Mouse (Mus musculus): ENCODE measurements around the gene Plekho1.
"Not testable (repeated sequence)": the region's sequence is repeated elsewhere in the genome, so short reads cannot be mapped to it uniquely, and the experiment has no call there.

Plekho1 gene

DNA sequence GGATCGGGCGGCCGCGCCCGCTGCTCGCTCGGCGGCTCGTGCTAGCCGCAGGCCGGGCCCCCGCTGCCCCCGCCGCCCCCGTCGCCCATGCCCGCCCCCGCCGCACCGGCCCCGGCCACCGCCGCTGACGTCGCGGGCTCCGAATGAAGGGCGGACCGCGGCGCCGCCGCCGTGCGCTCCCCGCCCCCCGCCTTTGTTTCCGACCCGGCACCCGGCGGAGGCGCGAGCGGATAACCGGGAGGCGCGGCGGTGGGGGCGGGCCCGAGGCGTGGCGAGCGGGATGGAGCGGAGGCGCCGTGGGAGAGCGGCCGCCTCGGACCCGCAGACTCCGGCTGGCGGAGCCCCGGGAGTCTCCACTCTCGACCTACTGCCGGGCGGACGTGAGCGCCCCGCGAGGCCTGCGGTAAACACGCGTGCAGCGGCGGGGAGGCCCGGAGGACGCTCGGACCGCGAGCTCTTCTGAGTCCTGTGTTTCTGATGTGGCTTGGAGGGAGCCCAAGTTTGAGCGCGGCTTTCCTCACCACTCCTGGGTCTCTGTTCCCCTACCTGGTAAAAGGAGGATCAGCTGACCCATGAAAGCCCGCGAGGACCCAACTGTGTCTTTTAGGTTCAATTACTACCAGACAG lies at the start of gene Plekho1:
TSS of gene Plekho1 (minus strand) at position 200 of the 627 bp plus-strand sequence.
- DNase-seq (ENCODE audit: low read depth), result peak; percentile 63

GRCm38 (mm10) chr3:96044559-96044958 lies 48.8 kb upstream of the Plekho1 start:
- DNase-seq (ENCODE audit: low read depth), result not testable (repeated sequence)

GRCm38 (mm10) chr3:96043104-96043503 lies 47.3 kb upstream of the Plekho1 start:
- no peak for DNase-seq (ENCODE audit: low read depth)

- no peak for DNase-seq (ENCODE audit: low read depth)
These were observed 45.3 kb upstream of the Plekho1 start for GRCm38 (mm10) chr3:96041079-96041478.

GRCm38 (mm10) chr3:96040663-96041006 lies 44.8 kb upstream of the Plekho1 start:
- no peak for DNase-seq (ENCODE audit: low read depth)

DNA sequence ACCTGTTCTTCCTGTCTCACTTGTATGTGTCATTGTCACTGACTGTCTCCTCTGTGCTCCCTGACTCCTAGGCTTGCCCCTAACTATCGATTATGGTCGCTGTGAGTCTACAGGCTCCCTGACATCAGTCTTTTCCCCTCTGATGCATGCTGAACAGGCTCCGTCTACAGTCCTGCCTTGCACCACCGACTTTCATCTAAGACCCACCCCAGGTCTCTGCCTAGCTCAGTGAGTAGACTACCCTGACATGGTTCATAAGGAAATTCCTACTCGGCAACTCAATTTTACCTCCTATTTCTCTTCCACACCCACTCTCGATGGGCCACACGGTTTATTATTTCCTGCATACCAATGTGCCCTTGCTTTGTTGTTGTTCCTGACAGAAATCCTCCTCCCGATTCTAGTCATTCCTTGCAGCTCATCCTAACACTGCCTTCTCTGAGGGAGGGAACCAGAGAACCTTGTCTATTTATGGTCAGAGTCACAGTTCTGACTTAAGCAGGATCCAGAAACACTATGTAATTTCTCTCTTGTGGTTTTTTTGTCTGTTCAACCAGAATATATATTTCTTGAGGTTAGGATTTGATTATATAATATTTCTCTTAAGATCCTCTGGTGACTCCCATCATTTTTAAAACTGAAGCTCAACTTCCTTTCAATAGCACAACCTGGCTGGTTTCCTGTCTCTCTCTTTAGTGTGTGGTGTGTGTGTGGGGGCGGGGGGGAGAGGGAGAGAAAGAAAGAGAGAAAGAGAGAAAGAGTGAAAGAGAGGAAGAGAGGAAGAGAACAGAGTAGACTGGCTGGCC lies 44.3 kb upstream of the Plekho1 start:
- no peak for DNase-seq (ENCODE audit: low read depth)

DNA sequence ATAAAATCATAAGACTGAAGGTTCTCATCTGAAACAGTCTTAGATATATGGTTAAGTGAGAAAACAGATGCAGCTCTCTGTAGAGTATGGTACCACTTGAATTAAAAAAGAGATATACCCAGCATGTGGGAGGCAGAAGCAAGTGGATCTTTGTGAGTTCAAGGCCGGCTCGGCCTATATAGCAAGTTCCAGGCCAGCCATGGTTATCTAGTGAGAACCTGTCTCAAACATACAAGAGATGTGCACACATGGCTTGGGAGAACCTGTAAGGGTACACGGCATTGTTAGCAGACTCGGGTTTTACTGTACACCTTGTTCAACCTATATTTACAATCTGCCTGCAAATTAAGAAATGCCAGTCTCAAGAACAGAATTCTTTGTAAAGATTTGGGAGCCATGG lies 43.0 kb upstream of the Plekho1 start:
- DNase-seq (ENCODE audit: low read depth), result no peak

DNA sequence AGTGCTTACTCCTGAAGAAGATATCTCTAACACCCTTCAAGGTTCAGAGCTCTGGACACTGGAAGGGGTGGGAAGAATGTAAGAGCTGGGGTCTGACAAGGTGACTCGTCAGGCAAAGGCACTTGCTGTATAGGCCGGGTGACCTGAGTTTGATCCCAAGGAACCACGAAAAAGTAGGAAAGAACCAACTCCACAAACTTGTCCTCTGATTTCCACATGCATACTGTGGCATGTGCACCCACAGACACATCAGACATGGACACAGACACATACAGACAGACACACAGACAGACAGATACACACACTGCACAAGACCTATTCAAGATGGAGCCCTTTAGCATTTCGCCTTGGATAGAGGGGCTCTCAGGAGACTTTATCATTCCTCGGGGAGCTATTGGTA lies 42.4 kb upstream of the Plekho1 start:
- no peak for DNase-seq (ENCODE audit: low read depth)

DNA sequence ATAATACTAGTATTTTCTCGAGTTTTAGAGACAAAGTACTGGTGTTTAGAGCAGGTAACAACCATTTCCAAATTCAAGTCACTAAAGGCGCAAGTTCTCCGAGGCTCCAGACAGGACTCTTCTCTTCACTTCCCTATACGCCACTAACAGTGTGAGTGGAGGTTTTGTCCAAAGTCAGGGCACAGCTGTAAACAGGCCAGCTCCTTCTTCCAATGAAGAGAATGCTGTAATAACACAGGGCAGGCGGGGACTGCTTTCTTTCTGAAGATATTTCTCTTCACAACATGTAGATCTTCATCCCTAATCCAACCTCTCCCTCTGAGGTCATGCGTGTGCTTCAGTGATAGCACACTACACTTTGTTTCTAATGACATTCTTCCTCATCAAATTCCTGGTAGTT lies 41.0 kb upstream of the Plekho1 start:
- no peak for DNase-seq (ENCODE audit: low read depth)

DNA sequence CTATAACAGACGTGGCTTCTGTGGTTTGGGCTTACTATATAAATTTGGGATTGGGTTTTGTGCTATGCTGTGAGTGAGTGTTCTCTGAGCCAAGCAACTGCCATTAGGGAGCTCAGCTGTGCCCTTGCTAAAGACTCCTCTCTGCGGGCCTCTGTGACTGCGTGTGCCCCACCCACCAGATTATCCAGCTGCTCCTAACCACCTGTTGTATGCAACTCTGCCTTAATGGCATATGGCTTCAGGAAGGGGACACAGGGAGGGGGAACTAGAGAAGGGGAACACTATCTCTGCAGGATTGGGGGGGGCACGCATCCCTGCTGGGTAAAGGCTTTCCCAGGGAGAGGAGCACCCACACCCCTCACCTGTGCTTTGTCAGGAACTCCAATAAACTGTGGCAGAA lies 37.2 kb upstream of the Plekho1 start:
- DNase-seq (ENCODE audit: low read depth), result no peak

DNA sequence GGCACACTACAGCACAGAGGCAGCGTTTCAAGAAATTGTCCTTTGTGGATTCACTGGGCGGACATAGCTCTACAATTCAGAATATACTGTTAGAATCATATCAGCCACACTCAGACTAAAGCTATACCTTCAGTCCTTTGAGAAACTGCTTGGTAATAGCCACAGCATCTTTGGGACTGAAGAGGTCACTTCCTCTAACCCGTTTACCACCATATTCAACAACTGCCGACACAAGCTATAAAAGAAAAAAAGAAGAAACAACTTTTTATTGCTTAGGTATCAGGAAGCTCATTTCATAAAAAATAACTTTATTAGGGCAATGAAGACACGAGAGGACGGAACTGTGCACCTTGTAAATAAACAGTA lies 36.8 kb upstream of the Plekho1 start:
- DNase-seq (ENCODE audit: low read depth), result no peak

GRCm38 (mm10) chr3:96031991-96032651 lies 36.3 kb upstream of the Plekho1 start:
- DNase-seq (ENCODE audit: low read depth), result peak; percentile 79

- DNase-seq (ENCODE audit: low read depth), result no peak
These were observed 34.0 kb upstream of the Plekho1 start for GRCm38 (mm10) chr3:96029766-96030165.

DNA sequence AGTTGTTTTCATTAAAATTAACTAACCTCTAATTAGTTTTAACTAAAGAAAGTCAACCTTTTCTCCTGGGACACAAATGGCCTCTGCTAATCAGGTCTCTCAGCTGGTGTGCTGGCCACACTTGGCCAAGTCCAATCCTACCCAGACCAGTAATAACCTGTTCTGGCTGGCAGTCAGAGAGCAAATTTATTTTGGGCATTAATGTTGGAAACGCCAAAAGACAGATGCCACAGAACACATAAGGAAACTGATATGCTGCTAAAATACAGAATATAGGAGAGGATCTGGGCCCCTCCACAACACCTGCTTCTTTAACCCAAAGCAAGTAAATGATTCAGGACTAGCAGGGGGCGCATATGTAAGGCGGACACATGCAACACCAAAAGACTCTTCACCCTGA lies 33.5 kb upstream of the Plekho1 start:
- DNase-seq (ENCODE audit: low read depth), result no peak

DNA sequence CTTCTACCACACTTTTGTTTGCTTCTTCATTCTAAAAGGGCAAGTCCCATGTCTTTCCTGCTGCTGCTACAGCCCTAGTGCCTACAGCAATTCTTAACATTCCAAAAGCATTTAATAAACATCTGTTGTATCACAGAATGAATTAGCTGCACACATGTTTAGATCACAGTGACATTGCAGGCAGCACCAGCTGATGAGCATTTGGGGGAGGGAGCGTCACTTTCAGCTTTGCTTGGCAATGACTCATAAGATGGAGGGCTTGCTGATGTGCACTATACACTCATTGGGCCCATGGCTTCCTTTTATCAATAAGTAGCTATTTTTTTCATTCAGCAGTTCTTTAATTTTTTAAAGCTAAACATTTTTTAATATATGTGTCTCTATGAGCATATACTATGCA lies 32.1 kb upstream of the Plekho1 start:
- peak; percentile 39 for DNase-seq (ENCODE audit: low read depth)

DNA sequence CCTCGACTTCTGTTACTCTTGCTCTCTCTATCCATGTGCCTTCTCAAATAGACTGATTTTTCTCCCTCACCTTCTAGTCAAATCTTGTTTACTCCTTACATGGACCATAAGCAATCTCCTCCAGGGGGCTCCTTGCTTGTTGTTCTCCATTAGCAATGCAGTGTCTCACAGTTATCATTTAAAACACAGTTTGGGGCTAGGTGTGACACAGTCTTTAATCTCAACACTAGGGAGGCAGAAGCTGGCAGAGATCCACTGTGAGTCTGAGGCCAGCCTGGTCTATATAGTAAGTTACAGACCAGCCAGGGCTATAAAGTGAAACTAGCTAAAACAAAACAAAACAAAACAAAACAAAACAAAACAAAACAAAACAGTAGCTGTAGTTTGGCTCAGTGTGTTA lies 31.3 kb upstream of the Plekho1 start:
- DNase-seq (ENCODE audit: low read depth), result no peak

DNA sequence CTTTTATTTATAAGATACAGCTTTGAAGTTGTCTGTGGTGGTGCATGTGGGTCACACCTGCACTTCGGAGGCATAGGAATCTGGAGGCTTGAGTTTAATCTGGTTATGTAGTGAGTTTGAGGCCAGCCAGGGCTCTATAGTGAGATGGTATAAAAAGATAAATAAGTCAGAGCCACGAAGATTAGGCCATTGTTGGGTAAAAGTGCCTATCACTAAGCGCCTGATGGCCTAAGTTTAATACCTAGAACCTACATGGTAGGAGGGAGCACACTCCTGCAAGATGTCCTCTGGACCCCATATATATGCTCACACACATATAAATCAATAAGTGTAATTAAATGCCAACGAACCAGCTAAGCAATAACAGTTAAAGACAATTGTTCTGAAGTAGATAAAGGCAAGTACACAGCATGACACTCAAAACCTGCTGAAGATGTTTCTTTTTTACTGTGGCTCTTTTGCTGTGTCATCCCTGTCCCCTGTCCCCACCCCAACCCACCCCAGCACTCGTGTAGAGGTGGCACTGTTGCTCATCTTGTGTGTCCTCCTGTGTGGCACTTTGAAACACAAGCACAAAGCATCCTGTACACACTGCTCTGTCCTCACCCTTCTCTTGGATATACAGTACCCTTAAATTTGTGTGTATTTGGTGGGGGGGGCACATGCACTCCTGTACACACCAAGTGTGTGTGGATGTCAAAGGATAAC lies 25.8 kb upstream of the Plekho1 start:
- no peak for DNase-seq (ENCODE audit: low read depth)

DNA sequence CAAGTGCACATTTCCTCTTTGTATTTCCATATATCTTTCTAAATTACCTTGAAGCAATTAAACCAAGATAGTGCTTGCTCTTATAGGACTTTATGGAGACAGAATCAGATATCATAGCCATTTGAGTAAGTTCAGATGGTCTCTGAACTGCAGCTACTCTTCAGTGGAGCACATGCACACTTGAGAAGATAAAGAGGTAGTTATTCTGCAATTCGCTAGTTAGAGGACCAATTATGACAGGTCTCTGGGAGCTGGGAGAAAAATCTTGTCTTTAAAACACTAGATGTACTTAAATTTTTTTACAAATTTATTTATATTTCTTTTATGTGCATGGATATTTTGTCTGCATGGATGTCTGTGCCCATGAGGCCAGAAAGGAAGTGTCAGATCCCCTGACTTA lies 24.9 kb upstream of the Plekho1 start:
- DNase-seq (ENCODE audit: low read depth), result no peak

DNA sequence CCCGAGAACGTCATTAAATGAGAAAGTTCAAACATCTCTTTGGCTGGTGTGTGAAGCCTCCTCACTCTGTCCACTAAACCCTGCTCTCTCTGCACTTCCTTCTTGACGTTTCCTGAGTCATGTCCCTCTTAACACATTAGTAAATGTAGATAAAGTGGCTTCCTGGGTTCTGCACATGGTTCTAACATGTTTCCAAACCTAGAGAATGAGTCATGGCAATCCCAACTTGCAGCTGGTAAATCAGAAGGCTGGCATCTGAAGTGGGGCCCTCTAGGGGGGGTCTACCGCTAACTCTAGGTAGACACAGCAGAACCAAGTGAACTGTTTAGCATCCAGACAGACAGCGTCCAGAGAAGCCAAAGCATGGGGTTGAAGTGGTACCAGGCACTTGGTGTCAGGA lies 21.7 kb upstream of the Plekho1 start:
- peak; percentile 86 for DNase-seq (ENCODE audit: low read depth)

- DNase-seq (ENCODE audit: low read depth), result no peak
These were observed 20.6 kb upstream of the Plekho1 start for GRCm38 (mm10) chr3:96016257-96016889.

- DNase-seq (ENCODE audit: low read depth), result no peak
These were observed 19.9 kb upstream of the Plekho1 start for GRCm38 (mm10) chr3:96015681-96016080.

DNA sequence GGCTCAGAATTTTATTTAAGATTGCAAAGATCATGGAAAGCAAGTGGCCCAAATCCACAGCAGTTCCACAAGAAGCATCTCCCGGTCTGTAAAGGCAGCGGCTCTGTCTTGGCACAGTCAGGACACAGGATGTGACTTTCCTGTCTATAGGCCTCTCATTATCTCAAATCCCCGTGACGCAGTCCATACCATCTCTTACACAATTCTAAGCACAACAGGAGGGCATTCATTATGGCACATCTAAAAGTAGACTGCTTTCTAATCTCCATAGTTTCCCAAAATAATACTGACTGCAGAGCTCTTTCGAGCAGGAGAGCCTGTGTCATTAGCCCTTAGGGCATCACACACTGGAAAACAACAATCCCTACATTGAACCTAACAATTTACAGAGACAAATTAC lies 17.0 kb upstream of the Plekho1 start:
- DNase-seq (ENCODE audit: low read depth), result no peak
